Mouse (Mus musculus): ENCODE measurements at regions not wholly inside any gene's neighbourhood (a gene's known extent, or its start where the extent isn't known, plus 50 kb on each side); places are given as distances from the start of the nearest gene placed in this dataset.

DNA sequence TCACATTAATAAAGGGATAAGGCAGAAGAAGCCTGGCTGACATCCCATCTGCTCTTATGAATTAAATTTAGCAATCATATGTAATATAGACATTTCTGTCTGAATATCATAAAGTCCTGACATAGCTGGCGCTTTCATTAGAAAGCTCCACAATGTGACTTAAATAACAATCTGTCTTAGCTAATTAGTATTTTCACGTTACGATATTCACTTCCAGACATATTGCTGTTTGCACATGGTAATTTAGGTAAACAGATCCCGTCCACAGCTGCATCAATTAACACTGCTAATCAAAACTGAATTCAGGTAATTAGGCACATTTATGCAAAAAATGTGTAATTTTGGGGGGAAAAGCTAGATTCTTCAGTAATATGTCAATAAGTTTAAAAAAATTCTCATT, 625.1 kb downstream of the Nedd1 start:
- Histone ChIP-seq H3K4me2 (replicated peaks) (no peak overlapping the region), H3K27ac (no peak overlapping the region), H3K9me3 (no peaks in the 10 kb centered on the region), H3K4me3 (no peak overlapping the region), H3K9ac (no peak overlapping the region), H3K27me3 (no peaks in the 10 kb centered on the region), H3K4me1 (no peaks in the 10 kb centered on the region), H3K36me3 (no peaks in the 10 kb centered on the region)
- 71% methylated on average over 4 of the region's 4 CpGs for WGBS
- no peak for ATAC-seq (ENCODE audit: low FRiP score, low read depth)

DNA sequence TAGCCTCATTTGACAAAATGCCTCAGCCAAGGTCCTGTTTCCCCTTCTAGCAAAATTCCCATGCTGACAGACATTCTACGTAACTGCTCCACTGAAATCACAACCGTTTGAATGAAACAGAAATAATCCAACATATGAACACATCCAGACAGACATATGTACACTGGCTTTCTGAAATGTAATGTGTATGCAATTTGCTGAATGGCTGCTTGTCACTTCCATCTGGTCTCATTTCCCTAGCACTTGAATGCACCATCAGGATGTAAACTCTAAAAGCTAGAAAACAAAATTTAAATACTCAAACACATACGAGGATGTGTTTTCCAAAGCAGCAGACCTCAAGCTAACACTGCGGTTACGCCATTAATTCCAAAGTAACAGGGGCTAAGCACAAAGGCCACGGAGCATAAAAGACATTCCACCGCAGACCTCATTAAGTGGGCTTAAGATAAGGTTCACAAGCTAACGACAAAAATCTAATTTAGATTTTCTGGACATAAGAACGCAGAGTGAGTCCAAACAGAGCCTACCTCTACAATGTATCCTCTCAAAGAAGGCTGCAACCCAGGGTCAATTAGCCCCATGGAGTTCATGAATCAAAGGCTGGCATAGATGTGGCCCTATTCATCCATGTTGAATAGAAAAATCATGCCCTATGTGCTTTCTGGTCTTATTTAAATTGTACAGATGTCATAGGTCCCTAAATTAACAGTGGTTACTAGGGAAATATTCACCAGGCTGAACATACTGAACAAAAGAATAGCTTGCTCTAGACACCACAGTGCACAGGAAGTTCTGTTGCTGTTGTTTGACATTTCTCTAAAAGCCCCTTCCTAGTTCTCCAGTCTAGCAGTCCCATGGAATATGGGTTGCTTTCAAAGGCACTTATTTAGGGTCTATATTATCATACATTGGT, 630.5 kb downstream of the Nedd1 start:
- no peaks in the 10 kb centered on the region for H3K4me1 ChIP-seq
- WGBS: 34% methylated on average over 9 of the region's 9 CpGs

DNA sequence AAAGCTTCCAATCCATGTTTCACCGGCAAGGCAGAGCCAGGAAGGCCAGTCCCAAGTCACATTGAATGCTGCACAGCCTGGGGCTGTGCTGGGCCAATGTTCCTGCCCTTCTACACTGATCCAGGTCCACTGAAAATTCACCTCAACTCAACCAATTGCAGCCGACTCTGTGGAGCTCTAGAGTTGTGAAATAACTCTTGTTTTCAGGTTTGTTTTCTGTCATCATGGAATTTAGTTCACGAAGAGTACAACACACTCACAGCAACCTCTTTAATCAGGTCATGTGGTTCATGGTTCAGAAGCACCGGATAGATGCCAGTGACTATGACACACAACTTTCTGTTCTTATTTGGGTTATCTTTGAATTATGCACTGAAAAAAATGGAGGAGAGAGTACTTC, 640.1 kb downstream of the Nedd1 start:
- no peaks in the 10 kb centered on the region for H3K27me3 ChIP-seq
- no peak overlapping the region for H3K9ac ChIP-seq
- no peak overlapping the region for H3K27ac ChIP-seq
- WGBS: 85% methylated on average over 4 of the region's 4 CpGs
- no peak overlapping the region for H3K4me2 ChIP-seq (replicated peaks)
- no peaks in the 10 kb centered on the region for H3K4me1 ChIP-seq
- no peak overlapping the region for H3K4me3 ChIP-seq
- no peaks in the 10 kb centered on the region for H3K36me3 ChIP-seq
- no peak for ATAC-seq (ENCODE audit: low FRiP score, low read depth)
- H3K9me3 ChIP-seq: no peaks in the 10 kb centered on the region

More for the DNA sequence above, 630.5 kb downstream of the Nedd1 start:
- H3K27me3 ChIP-seq: no peaks in the 10 kb centered on the region
- H3K4me2 ChIP-seq (replicated peaks): no peak overlapping the region
- H3K9me3 ChIP-seq: no peaks in the 10 kb centered on the region
- no peak overlapping the region for H3K9ac ChIP-seq
- no peak overlapping the region for H3K4me3 ChIP-seq
- no peak for ATAC-seq (ENCODE audit: low FRiP score, low read depth)
- H3K27ac ChIP-seq: no peak overlapping the region
- H3K36me3 ChIP-seq: no peaks in the 10 kb centered on the region

DNA sequence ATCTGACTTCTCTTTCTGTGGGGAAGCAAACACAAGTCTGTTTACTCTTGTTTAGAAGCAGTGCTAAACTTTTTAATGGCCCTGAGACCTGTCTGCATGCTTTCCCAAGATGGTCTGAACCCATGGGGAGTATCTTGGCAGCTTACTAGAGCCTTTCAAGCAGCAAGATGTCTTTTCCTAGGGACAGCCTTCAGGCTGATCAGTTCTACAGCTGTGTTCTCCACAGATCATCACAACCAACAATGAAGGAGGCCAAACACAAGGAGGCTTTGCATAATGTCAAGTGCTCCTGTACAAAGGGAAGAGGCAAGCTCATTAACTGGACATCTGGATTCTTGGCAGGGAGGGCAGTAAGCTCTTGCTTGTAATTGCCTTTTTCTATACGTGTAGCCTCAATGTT, 641.0 kb downstream of the Nedd1 start:
- Histone ChIP-seq H3K4me1 (no peaks in the 10 kb centered on the region), H3K36me3 (no peaks in the 10 kb centered on the region), H3K9me3 (no peaks in the 10 kb centered on the region), H3K27me3 (no peaks in the 10 kb centered on the region), H3K4me3 (no peak overlapping the region), H3K4me2 (replicated peaks) (no peak overlapping the region), H3K27ac (no peak overlapping the region), H3K9ac (no peak overlapping the region)
- 27% methylated on average over 1 of the region's 1 CpGs for whole genome bisulfite sequencing
- ATAC-seq (ENCODE audit: low FRiP score, low read depth): no peak

DNA sequence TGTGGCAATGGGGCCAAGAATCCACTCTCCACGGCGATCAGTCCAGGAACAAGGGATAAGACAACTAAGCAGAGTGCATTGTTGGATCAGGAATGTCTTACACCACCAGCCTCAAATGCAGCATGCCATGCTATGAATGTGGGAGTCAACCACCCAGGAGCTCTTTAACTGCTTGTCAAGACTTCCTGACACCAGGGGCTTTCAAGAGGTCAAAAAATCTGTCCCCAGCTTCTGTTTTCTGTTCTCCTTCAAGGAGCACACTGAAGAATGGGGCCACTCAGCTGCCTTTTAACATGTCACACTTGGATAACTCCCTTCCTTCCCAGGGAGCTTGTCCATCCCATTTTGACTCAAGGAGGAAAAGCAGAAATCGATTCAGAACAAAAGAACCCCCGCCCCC, 642.8 kb downstream of the Nedd1 start:
- no peak overlapping the region for H3K27ac ChIP-seq
- no peak for ATAC-seq (ENCODE audit: low FRiP score, low read depth)
- H3K4me1 ChIP-seq: peaks cover 11% of the 10 kb centered on the region; the same call in 1 of the 2 replicates
- H3K27me3 ChIP-seq: no peaks in the 10 kb centered on the region
- no peak overlapping the region for H3K4me3 ChIP-seq
- 83% methylated on average over 4 of the region's 4 CpGs for WGBS
- H3K9ac ChIP-seq: no peak overlapping the region
- no peak overlapping the region for H3K4me2 ChIP-seq (replicated peaks)
- H3K9me3 ChIP-seq: no peaks in the 10 kb centered on the region
- H3K36me3 ChIP-seq: no peaks in the 10 kb centered on the region

DNA sequence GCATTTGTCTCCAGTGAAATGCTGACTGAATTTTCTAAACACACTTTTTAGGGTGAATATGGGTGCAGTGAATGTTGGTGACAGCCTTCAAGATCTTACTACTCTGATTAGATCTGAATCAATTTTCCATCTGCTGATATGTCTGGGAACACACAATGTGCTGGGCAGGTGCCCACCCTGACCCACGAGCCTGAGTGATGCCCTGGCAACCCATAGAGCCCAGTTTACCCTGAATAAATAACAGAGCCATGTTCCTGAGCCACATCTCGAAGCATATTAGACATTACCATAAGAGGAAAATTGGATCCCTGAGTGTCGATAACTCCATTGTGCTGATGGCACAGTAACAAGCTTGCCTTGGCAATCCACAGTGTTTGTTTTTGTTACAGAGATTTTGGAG, 644.9 kb downstream of the Nedd1 start:
- no peak overlapping the region for H3K4me3 ChIP-seq
- H3K4me1 ChIP-seq: peaks cover 22% of the 10 kb centered on the region; the same call in 1 of the 2 replicates
- no peaks in the 10 kb centered on the region for H3K36me3 ChIP-seq
- no peak overlapping the region for H3K4me2 ChIP-seq (replicated peaks)
- H3K27ac ChIP-seq: no peak overlapping the region
- no peaks in the 10 kb centered on the region for H3K27me3 ChIP-seq
- ATAC-seq (ENCODE audit: low FRiP score, low read depth): no peak
- WGBS: 86% methylated on average over 3 of the region's 3 CpGs
- H3K9me3 ChIP-seq: no peaks in the 10 kb centered on the region
- H3K9ac ChIP-seq: no peak overlapping the region

DNA sequence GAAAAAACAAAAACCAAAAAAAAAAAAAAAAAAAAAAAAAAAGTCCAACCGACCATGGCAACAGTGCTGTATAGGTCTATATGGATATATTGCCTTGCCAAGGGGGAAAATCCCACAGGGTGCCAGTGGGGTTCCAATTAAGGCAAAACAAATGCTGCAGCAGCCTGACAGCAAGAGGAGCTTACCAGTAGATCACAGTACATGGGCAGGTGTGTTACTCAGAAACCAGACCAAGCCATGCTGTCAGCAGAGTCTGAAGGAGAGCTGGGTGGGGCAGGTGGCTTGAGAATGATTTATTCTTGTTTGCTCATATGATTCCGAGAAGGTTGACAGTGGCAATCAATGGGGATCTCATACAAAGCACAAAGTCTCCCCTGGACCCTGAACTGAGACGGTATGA, 645.5 kb downstream of the Nedd1 start:
- no peak overlapping the region for H3K4me3 ChIP-seq
- H3K4me2 ChIP-seq (replicated peaks): no peak overlapping the region
- no peaks in the 10 kb centered on the region for H3K36me3 ChIP-seq
- no peaks in the 10 kb centered on the region for H3K27me3 ChIP-seq
- H3K9me3 ChIP-seq: no peaks in the 10 kb centered on the region
- no peak overlapping the region for H3K27ac ChIP-seq
- no peak overlapping the region for H3K9ac ChIP-seq
- WGBS: 49% methylated on average over 3 of the region's 3 CpGs
- no peak for ATAC-seq (ENCODE audit: low FRiP score, low read depth)
- peaks cover 22% of the 10 kb centered on the region; the same call in 1 of the 2 replicates for H3K4me1 ChIP-seq

DNA sequence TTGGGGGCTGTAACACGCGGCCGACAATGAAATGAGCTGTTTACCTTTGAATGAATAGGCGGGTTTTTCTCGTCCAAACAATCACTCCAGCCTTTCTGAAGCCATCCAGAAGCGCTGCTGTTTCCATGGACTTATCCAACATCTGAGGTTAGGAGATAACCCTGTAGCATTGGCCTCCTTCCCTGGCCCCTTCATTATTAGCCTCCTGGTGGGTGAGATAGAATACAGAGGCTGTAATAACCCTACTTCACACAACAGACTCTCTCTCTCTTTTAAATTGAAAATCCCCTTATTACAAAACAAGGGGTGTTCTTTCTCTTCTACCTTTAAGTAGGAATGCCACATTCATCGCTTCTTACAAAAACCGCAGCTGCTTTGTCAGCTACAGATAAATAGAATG, 646.8 kb downstream of the Nedd1 start:
- WGBS: 68% methylated on average over 8 of the region's 8 CpGs
- Histone ChIP-seq H3K4me1 (peaks cover 22% of the 10 kb centered on the region; the same call in 1 of the 2 replicates), H3K9me3 (no peaks in the 10 kb centered on the region), H3K36me3 (no peaks in the 10 kb centered on the region), H3K27ac (no peak overlapping the region), H3K27me3 (no peaks in the 10 kb centered on the region), H3K4me2 (replicated peaks) (no peak overlapping the region), H3K9ac (no peak overlapping the region), H3K4me3 (no peak overlapping the region)
- no peak for ATAC-seq (ENCODE audit: low FRiP score, low read depth)

DNA sequence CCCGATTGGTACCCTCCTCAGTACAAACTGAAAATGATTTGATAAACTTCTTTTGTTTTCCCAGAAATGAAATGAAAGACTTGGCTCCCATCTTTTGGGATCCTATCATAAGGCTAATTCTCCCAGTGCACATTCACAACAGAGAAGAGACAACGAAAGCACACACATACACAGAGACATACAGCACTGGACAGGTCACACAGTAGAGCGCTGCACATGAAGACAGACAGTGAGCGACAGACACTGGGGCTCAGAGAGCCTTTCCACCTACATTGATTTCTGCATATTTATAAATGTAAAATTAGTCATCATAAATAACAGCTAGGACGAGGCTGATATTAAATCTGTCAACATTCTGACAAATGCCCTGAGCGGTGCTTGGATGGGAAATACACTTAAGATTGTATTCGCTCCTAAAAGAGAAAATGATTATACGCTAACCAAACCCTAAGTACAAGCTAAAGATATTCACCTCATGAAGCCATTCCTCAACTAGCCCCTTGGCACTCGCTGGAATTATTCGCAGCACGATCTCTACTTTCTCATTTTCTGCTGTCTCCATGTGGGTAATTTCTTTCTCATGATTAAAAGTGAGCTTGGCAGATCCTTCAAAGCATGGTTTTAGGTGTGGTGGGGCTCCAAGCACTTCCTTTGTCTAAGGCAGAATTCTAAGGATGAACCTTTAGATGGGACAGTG, 647.4 kb downstream of the Nedd1 start:
- no peak overlapping the region for H3K9ac ChIP-seq
- H3K4me1 ChIP-seq: peaks cover 22% of the 10 kb centered on the region; the same call in 1 of the 2 replicates
- no peak overlapping the region for H3K4me3 ChIP-seq
- H3K9me3 ChIP-seq: no peaks in the 10 kb centered on the region
- no peaks in the 10 kb centered on the region for H3K36me3 ChIP-seq
- no peak overlapping the region for H3K27ac ChIP-seq
- WGBS: 81% methylated on average over 11 of the region's 11 CpGs
- H3K27me3 ChIP-seq: no peaks in the 10 kb centered on the region
- ATAC-seq (ENCODE audit: low FRiP score, low read depth): no peak
- H3K4me2 ChIP-seq (replicated peaks): no peak overlapping the region

DNA sequence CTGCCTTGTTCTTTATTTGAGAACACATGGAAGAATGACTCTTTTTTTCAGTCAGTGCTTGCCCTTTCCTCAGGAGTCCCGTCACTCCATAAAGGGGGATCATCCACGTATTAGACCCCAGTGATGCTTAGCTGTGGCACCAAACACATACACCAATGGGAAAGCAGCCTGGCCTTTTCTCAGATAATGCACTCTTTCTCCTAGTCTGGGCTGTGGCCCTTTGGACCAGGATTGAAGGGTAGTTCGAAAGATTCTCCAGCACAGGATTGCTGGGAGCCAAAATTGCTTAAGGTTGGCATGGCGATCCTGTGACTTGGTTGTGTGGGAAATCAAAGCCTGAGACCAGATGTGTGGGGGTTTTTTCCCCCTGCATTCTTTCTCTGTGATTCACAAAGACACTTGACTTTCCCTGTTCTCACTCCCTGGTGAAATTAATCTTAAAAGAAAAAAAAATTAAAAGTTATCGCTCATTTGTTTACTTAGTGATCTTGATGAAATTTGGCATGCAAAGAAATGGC, 648.3 kb downstream of the Nedd1 start:
- Histone ChIP-seq H3K4me2 (replicated peaks) (no peak overlapping the region), H3K9ac (no peak overlapping the region)

DNA sequence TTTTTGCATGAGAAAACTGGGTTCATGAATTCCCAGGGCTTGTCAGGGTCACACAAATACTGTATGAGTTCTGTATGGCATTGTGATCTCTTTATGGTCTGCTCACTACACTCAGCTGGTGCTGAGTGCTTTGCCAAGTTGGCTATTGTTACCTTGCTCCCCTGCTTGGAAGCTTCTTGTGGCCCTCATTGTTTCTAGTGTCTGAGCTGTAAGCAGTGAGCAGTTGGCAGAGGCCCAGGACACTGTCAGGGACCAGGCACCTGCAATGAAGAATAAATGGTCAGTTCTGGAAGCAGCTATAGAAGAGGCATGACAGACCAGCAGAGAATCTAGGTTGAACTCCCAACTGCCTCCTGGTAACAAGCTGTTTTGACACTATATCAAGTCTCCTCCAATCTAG, 677.4 kb downstream of the Nedd1 start:
- ATAC-seq (ENCODE audit: low FRiP score, low read depth): no peak
- no peaks in the 10 kb centered on the region for H3K4me1 ChIP-seq
- no peak overlapping the region for H3K4me2 ChIP-seq (replicated peaks)
- H3K4me3 ChIP-seq: no peak overlapping the region
- no peak overlapping the region for H3K27ac ChIP-seq
- H3K9me3 ChIP-seq: 0 out of 2 replicates have a peak, but pooled peaks cover 2% of the 10 kb centered on the region
- H3K9ac ChIP-seq: no peak overlapping the region
- H3K27me3 ChIP-seq: no peaks in the 10 kb centered on the region
- no peaks in the 10 kb centered on the region for H3K36me3 ChIP-seq

More for the DNA sequence above, 648.3 kb downstream of the Nedd1 start:
- Histone ChIP-seq H3K36me3 (no peaks in the 10 kb centered on the region), H3K9me3 (no peaks in the 10 kb centered on the region), H3K4me1 (peaks cover 22% of the 10 kb centered on the region; the same call in 1 of the 2 replicates), H3K4me3 (no peak overlapping the region), H3K27ac (no peak overlapping the region), H3K27me3 (no peaks in the 10 kb centered on the region)
- no peak for ATAC-seq (ENCODE audit: low FRiP score, low read depth)
- WGBS: 49% methylated on average over 5 of the region's 5 CpGs

DNA sequence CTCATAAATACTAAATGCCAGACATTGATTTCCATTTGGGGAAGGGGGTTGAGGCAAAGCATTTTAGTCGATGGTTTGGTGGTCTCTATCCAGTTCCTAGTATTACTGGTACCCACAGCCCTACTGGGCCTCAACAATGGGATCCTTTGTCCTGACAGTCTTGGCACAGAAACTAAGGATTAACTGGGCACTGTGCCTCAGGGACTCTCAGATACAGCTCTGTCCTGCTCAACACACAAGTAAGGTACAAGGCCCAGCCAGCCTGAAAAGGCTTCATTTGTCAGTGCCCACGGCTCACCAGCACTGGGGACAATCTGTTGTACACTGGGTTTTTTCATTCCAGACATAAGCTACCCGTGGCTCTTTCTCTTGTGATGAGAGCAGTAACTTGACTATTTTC, 686.0 kb downstream of the Nedd1 start:
- Histone ChIP-seq H3K9me3 (no peaks in the 10 kb centered on the region), H3K36me3 (no peaks in the 10 kb centered on the region), H3K27ac (no peak overlapping the region), H3K27me3 (no peaks in the 10 kb centered on the region), H3K4me1 (no peaks in the 10 kb centered on the region), H3K9ac (no peak overlapping the region), H3K4me3 (no peak overlapping the region), H3K4me2 (replicated peaks) (no peak overlapping the region)
- whole genome bisulfite sequencing: 57% methylated on average over 3 of the region's 3 CpGs
- ATAC-seq (ENCODE audit: low FRiP score, low read depth): no peak

Data from limb, embryonic 13.5 days (tissue).